Mouse (Mus musculus): ENCODE results near the gene Cd200r3.

The Cd200r3 gene

GRCm38 (mm10) chr16:44988667-44989357 lies 45.3 kb downstream of the Cd200r3 start:
- DNase-seq (ENCODE audit: extremely low spot score, low spot score): no peak

- no peak for DNase-seq (ENCODE audit: extremely low spot score, low spot score)
Measured at GRCm38 (mm10) chr16:44993319-44994019, 50.0 kb downstream of the Cd200r3 start.

- DNase-seq (ENCODE audit: extremely low spot score, low spot score): no peak
Measured at GRCm38 (mm10) chr16:44994206-44994953, 50.9 kb downstream of the Cd200r3 start.

GRCm38 (mm10) chr16:44995111-44995510 lies 51.6 kb downstream of the Cd200r3 start:
- DNase-seq (ENCODE audit: extremely low spot score, low spot score): no peak

GRCm38 (mm10) chr16:44996701-44997100 lies 53.2 kb downstream of the Cd200r3 start:
- no peak for DNase-seq (ENCODE audit: extremely low spot score, low spot score)

- DNase-seq (ENCODE audit: extremely low spot score, low spot score): no peak
Measured at GRCm38 (mm10) chr16:44999537-44999936, 56.1 kb downstream of the Cd200r3 start.

GRCm38 (mm10) chr16:45004443-45004842 lies 61.0 kb downstream of the Cd200r3 start:
- no peak for DNase-seq (ENCODE audit: extremely low spot score, low spot score)

GRCm38 (mm10) chr16:45005280-45005679 lies 61.8 kb downstream of the Cd200r3 start:
- no peak for DNase-seq (ENCODE audit: extremely low spot score, low spot score)

GRCm38 (mm10) chr16:45006971-45007370 lies 63.5 kb downstream of the Cd200r3 start:
- DNase-seq (ENCODE audit: extremely low spot score, low spot score): no peak

GRCm38 (mm10) chr16:45007807-45008206 lies 64.3 kb downstream of the Cd200r3 start:
- DNase-seq (ENCODE audit: extremely low spot score, low spot score): no peak

- no peak for DNase-seq (ENCODE audit: extremely low spot score, low spot score)
Measured at GRCm38 (mm10) chr16:45009634-45010033, 66.2 kb downstream of the Cd200r3 start.

GRCm38 (mm10) chr16:45015591-45015990 lies 72.1 kb downstream of the Cd200r3 start:
- no peak for DNase-seq (ENCODE audit: extremely low spot score, low spot score)

- DNase-seq (ENCODE audit: extremely low spot score, low spot score): no peak
Measured at GRCm38 (mm10) chr16:45016488-45016887, 73.0 kb downstream of the Cd200r3 start.

GRCm38 (mm10) chr16:45018868-45019267 lies 75.4 kb downstream of the Cd200r3 start:
- DNase-seq (ENCODE audit: extremely low spot score, low spot score): no peak

GRCm38 (mm10) chr16:45020055-45020454 lies 76.6 kb downstream of the Cd200r3 start:
- no peak for DNase-seq (ENCODE audit: extremely low spot score, low spot score)

GRCm38 (mm10) chr16:45020669-45021309 lies 77.3 kb downstream of the Cd200r3 start:
- no peak for DNase-seq (ENCODE audit: extremely low spot score, low spot score)

GRCm38 (mm10) chr16:45021443-45021842 lies 78.0 kb downstream of the Cd200r3 start:
- DNase-seq (ENCODE audit: extremely low spot score, low spot score): no peak

- DNase-seq (ENCODE audit: extremely low spot score, low spot score): peak; percentile 26
Measured at GRCm38 (mm10) chr16:45023904-45024303, 80.4 kb downstream of the Cd200r3 start.

GRCm38 (mm10) chr16:45025321-45025720 lies 81.8 kb downstream of the Cd200r3 start:
- DNase-seq (ENCODE audit: extremely low spot score, low spot score): no peak

- no peak for DNase-seq (ENCODE audit: extremely low spot score, low spot score)
Measured at GRCm38 (mm10) chr16:45029080-45029479, 85.6 kb downstream of the Cd200r3 start.

- DNase-seq (ENCODE audit: extremely low spot score, low spot score): no peak
Measured at GRCm38 (mm10) chr16:45029493-45029892, 86.0 kb downstream of the Cd200r3 start.

- DNase-seq (ENCODE audit: extremely low spot score, low spot score): no peak
Measured at GRCm38 (mm10) chr16:45030127-45030526, 86.6 kb downstream of the Cd200r3 start.

Measured in neural tube, embryonic 10.5 days (tissue).